Mouse (Mus musculus): ENCODE data around the gene Adam33. TPM values are rescaled to one million over a fixed set of nuclear protein-coding genes. Genes with fewer than 3 reads are reported as not detected.
"Not testable (repeated sequence)": the region's sequence is repeated elsewhere in the genome, so short reads cannot be mapped to it uniquely, and the experiment has no call there.

The Adam33 gene
- polyA plus RNA-seq (2012; rRNA removed) (104 and 121 TPM in 2 replicates), polyA plus RNA-seq (2014; fragmentation: Nextera tagmentation; extraction: Ambion mirVana) (30.7 and 33.8 TPM in 2 replicates)

GRCm38 (mm10) chr2:131063404-131063864 is at the start of gene Adam33:
Gene Adam33 (minus strand): TSS chr2:131063814.
- peaks cover 46% of the 10 kb centered on the region for H3K4me1 ChIP-seq (ENCODE audit: control insufficient read depth, insufficient read depth, low read length)
- no peak for TF ChIP-seq POLR2A (IDR thresholded peaks at IDR 0.05; ENCODE audit: borderline replicate concordance, extremely low read depth, insufficient read depth, insufficient read length)
- peak; percentile 50; the same call in 1 of the 2 replicates for ATAC-seq (ENCODE audit: low FRiP score, low read depth)
- no peaks in the 10 kb centered on the region for H3K9me3 ChIP-seq (ENCODE audit: control insufficient read depth, low read length)
- H3K27me3 ChIP-seq (ENCODE audit: control insufficient read depth, insufficient read depth, low read length), result no peaks in the 10 kb centered on the region
- H3K36me3 ChIP-seq (ENCODE audit: control insufficient read depth, insufficient read depth, low read length), result no peaks in the 10 kb centered on the region
- no peak within 1 kb of the TSS for H3K27ac ChIP-seq (replicated peaks; ENCODE audit: low read depth, low read length)
- WGBS, result 2% methylated on average over 14 of the region's 27 CpGs
- H3K4me2 ChIP-seq (replicated peaks; ENCODE audit: low read depth, low read length, severe bottlenecking), result peak within 1 kb of the TSS; percentile 47
- peak within 1 kb of the TSS; percentile 27 for H3K4me3 ChIP-seq (replicated peaks; ENCODE audit: low read length)
- peak within 1 kb of the TSS; percentile 29; the same call in 1 of the 2 replicates for H3K9ac ChIP-seq (ENCODE audit: low read depth, low read length, severe bottlenecking)
- DNase-seq (ENCODE audit: low spot score), result no peak

GRCm38 (mm10) chr2:131105989-131106388 is 42.4 kb upstream of the Adam33 start:
- TF ChIP-seq POLR2A (IDR thresholded peaks at IDR 0.05; ENCODE audit: borderline replicate concordance, extremely low read depth, insufficient read depth, insufficient read length), result no peak
- Histone ChIP-seq H3K36me3 (ENCODE audit: control insufficient read depth, insufficient read depth, low read length) (no peaks in the 10 kb centered on the region), H3K4me1 (ENCODE audit: control insufficient read depth, insufficient read depth, low read length) (no peaks in the 10 kb centered on the region), H3K9ac (ENCODE audit: low read depth, low read length, severe bottlenecking) (no peak overlapping the region), H3K27ac (replicated peaks; ENCODE audit: low read depth, low read length) (no peak overlapping the region), H3K4me2 (replicated peaks; ENCODE audit: low read depth, low read length, severe bottlenecking) (no peak overlapping the region), H3K27me3 (ENCODE audit: control insufficient read depth, insufficient read depth, low read length) (no peaks in the 10 kb centered on the region), H3K9me3 (ENCODE audit: control insufficient read depth, low read length) (no peaks in the 10 kb centered on the region), H3K4me3 (replicated peaks; ENCODE audit: low read length) (no peak overlapping the region)
- WGBS, result 90% methylated on average over 5 of the region's 5 CpGs
- ATAC-seq (ENCODE audit: low FRiP score, low read depth) (no peak), DNase-seq (ENCODE audit: low spot score) (no peak)

- ATAC-seq (ENCODE audit: low FRiP score, low read depth); H3K27me3 ChIP-seq (ENCODE audit: control insufficient read depth, insufficient read depth, low read length); H3K36me3 ChIP-seq (ENCODE audit: control insufficient read depth, insufficient read depth, low read length); DNase-seq (ENCODE audit: low spot score); H3K4me2 ChIP-seq (replicated peaks; ENCODE audit: low read depth, low read length, severe bottlenecking); H3K9me3 ChIP-seq (ENCODE audit: control insufficient read depth, low read length); H3K9ac ChIP-seq (ENCODE audit: low read depth, low read length, severe bottlenecking); H3K4me3 ChIP-seq (replicated peaks; ENCODE audit: low read length); H3K27ac ChIP-seq (replicated peaks; ENCODE audit: low read depth, low read length); H3K4me1 ChIP-seq (ENCODE audit: control insufficient read depth, insufficient read depth, low read length): not testable (repeated sequence)
- 56% methylated on average over 4 of the region's 4 CpGs for WGBS
Observed at GRCm38 (mm10) chr2:131105061-131105460, 41.4 kb upstream of the Adam33 start.

GRCm38 (mm10) chr2:131104021-131104420 is 40.4 kb upstream of the Adam33 start:
- DNase-seq (ENCODE audit: low spot score) (no peak), ATAC-seq (ENCODE audit: low FRiP score, low read depth) (no peak)
- H3K4me2 ChIP-seq (replicated peaks; ENCODE audit: low read depth, low read length, severe bottlenecking), result no peak overlapping the region
- H3K9ac ChIP-seq (ENCODE audit: low read depth, low read length, severe bottlenecking), result no peak overlapping the region
- no peak overlapping the region for H3K4me3 ChIP-seq (replicated peaks; ENCODE audit: low read length)
- 77% methylated on average over 4 of the region's 4 CpGs for WGBS
- H3K27ac ChIP-seq (replicated peaks; ENCODE audit: low read depth, low read length), result no peak overlapping the region
- no peaks in the 10 kb centered on the region for H3K27me3 ChIP-seq (ENCODE audit: control insufficient read depth, insufficient read depth, low read length)
- H3K36me3 ChIP-seq (ENCODE audit: control insufficient read depth, insufficient read depth, low read length), result no peaks in the 10 kb centered on the region
- H3K4me1 ChIP-seq (ENCODE audit: control insufficient read depth, insufficient read depth, low read length), result no peaks in the 10 kb centered on the region
- TF ChIP-seq POLR2A (IDR thresholded peaks at IDR 0.05; ENCODE audit: borderline replicate concordance, extremely low read depth, insufficient read depth, insufficient read length), result no peak
- H3K9me3 ChIP-seq (ENCODE audit: control insufficient read depth, low read length), result no peaks in the 10 kb centered on the region

- Histone ChIP-seq H3K9ac (ENCODE audit: low read depth, low read length, severe bottlenecking) (no peak overlapping the region), H3K36me3 (ENCODE audit: control insufficient read depth, insufficient read depth, low read length) (no peaks in the 10 kb centered on the region), H3K9me3 (ENCODE audit: control insufficient read depth, low read length) (no peaks in the 10 kb centered on the region), H3K27me3 (ENCODE audit: control insufficient read depth, insufficient read depth, low read length) (no peaks in the 10 kb centered on the region), H3K4me1 (ENCODE audit: control insufficient read depth, insufficient read depth, low read length) (peaks cover 4% of the 10 kb centered on the region), H3K4me3 (replicated peaks; ENCODE audit: low read length) (no peak overlapping the region), H3K27ac (replicated peaks; ENCODE audit: low read depth, low read length) (no peak overlapping the region), H3K4me2 (replicated peaks; ENCODE audit: low read depth, low read length, severe bottlenecking) (no peak overlapping the region)
- DNase-seq (ENCODE audit: low spot score) (no peak), ATAC-seq (ENCODE audit: low FRiP score, low read depth) (no peak)
- TF ChIP-seq POLR2A (IDR thresholded peaks at IDR 0.05; ENCODE audit: borderline replicate concordance, extremely low read depth, insufficient read depth, insufficient read length), result no peak
- 72% methylated on average over 3 of the region's 3 CpGs for WGBS
Observed at GRCm38 (mm10) chr2:131101530-131101929, 37.9 kb upstream of the Adam33 start.

- Histone ChIP-seq H3K27me3 (ENCODE audit: control insufficient read depth, insufficient read depth, low read length) (no peaks in the 10 kb centered on the region), H3K4me1 (ENCODE audit: control insufficient read depth, insufficient read depth, low read length) (peaks cover 9% of the 10 kb centered on the region), H3K36me3 (ENCODE audit: control insufficient read depth, insufficient read depth, low read length) (no peaks in the 10 kb centered on the region), H3K9ac (ENCODE audit: low read depth, low read length, severe bottlenecking) (no peak overlapping the region), H3K9me3 (ENCODE audit: control insufficient read depth, low read length) (no peaks in the 10 kb centered on the region), H3K4me3 (replicated peaks; ENCODE audit: low read length) (no peak overlapping the region), H3K4me2 (replicated peaks; ENCODE audit: low read depth, low read length, severe bottlenecking) (no peak overlapping the region), H3K27ac (replicated peaks; ENCODE audit: low read depth, low read length) (no peak overlapping the region)
- TF ChIP-seq POLR2A (IDR thresholded peaks at IDR 0.05; ENCODE audit: borderline replicate concordance, extremely low read depth, insufficient read depth, insufficient read length), result no peak
- WGBS, result 78% methylated on average over 4 of the region's 4 CpGs
- DNase-seq (ENCODE audit: low spot score) (no peak), ATAC-seq (ENCODE audit: low FRiP score, low read depth) (no peak)
Observed at GRCm38 (mm10) chr2:131097087-131097486, 33.5 kb upstream of the Adam33 start.

Measured in limb, embryonic 14.5 days (tissue).